Mouse (Mus musculus) MEL (cell line): ENCODE results near the gene Nexn.

ENCODE experiments used
- CHD2 ChIP-seq: IDR thresholded peaks from 2 replicates; pipeline ENCODE4 v1.6.1; 2011; ENCODE audit warnings: low read length, improper control_type of control experiment
- CTCF ChIP-seq, 3 experiments: IDR thresholded peaks in 2 of 3; conservative IDR thresholded peaks in 1 of 3; 2 replicates each; pipeline ENCODE4 v1.5.1; 2011 to 2012; ENCODE audit warnings: low read length in 3 of 3, low read depth in 2 of 3, mild to moderate bottlenecking in 2 of 3, improper control_type of control experiment in 1 of 3, inconsistent platforms in 1 of 3, mixed read lengths in 1 of 3, moderate library complexity in 1 of 3; ENCODE audit not compliant: control insufficient read depth in 1 of 3, insufficient read depth in 1 of 3, poor library complexity in 1 of 3, severe bottlenecking in 1 of 3
- HCFC1 ChIP-seq: IDR thresholded peaks from 2 replicates; pipeline ENCODE4 v1.6.1; 2012; ENCODE audit warnings: low read depth, mild to moderate bottlenecking, inconsistent platforms, low read length, improper control_type of control experiment, moderate library complexity
- MEF2A ChIP-seq: IDR thresholded peaks from 2 replicates; pipeline ENCODE4 v1.6.1; 2014; ENCODE audit warnings: low read depth, mild to moderate bottlenecking, inconsistent platforms, low read length, improper control_type of control experiment; ENCODE audit not compliant: poor library complexity, insufficient replicate concordance, severe bottlenecking; ENCODE audit errors: extremely low read depth
- NELFE ChIP-seq: IDR thresholded peaks from 2 replicates; pipeline ENCODE4 v1.6.1; 2011; ENCODE audit warnings: low read depth, low read length, improper control_type of control experiment
- NRF1 ChIP-seq: IDR thresholded peaks from 2 replicates; pipeline ENCODE4 v1.6.1; 2014; ENCODE audit warnings: low read depth, mild to moderate bottlenecking, inconsistent platforms, low read length, improper control_type of control experiment, moderate library complexity; ENCODE audit not compliant: poor library complexity, insufficient read depth, severe bottlenecking
- POLR2A ChIP-seq, 2 experiments: IDR thresholded peaks; 2 replicates each; pipeline ENCODE4 v1.6.1; 2011 to 2012; ENCODE audit warnings: low read length in 2 of 2, mild to moderate bottlenecking in 2 of 2, control low read depth in 1 of 2, improper control_type of control experiment in 1 of 2, low read depth in 1 of 2, moderate library complexity in 1 of 2; ENCODE audit not compliant: control insufficient read depth in 1 of 2, insufficient read depth in 1 of 2, poor library complexity in 1 of 2
- POLR2AphosphoS5 ChIP-seq: IDR thresholded peaks from 2 replicates; pipeline ENCODE4 v1.6.1; 2012; ENCODE audit warnings: low read depth, borderline replicate concordance, mild to moderate bottlenecking, inconsistent platforms, low read length, moderate library complexity, mixed read lengths
- TAL1 ChIP-seq: IDR thresholded peaks from 2 replicates; pipeline ENCODE4 v1.6.1; 2012; ENCODE audit warnings: mild to moderate bottlenecking, inconsistent platforms, low read length, moderate library complexity, mixed read lengths

DNA sequence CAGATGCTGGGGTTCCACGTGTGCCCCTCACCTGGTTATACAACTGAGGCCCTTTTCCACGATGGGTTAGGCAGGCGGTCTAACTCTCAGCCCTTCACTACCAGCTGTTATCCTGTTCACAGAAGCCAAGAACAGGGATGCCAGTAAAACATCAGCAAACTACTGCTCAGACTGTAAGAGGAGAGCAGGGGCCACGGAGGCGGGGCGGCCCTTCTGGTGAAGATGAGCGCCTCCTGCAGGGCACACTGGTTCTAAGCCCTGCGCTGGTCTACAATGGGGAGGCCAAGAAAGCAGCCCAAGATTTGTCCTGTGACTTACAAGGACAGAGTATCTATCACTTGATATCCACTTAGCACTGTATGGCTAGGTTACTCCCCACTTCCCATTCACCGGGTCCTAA is 21.7 kb upstream of the Nexn start:
- TF ChIP-seq NELFE = no peak
- no peak for TF ChIP-seq MEF2A
- no peak for TF ChIP-seq POLR2A (IDR thresholded peaks at IDR 0.05; ENCODE audit: control insufficient read depth in 1 of 2, insufficient read depth in 1 of 2, low read depth in 1 of 2, low read length in 2 of 2, poor library complexity in 1 of 2)
- no peak for TF ChIP-seq CHD2
- TF ChIP-seq CTCF (IDR thresholded peaks at IDR 0.05 in 2 of 3, conservative IDR thresholded peaks at IDR 0.05 in 1 of 3; ENCODE audit: control insufficient read depth in 1 of 3, insufficient read depth in 1 of 3, low read depth in 2 of 3, low read length in 3 of 3, poor library complexity in 1 of 3, severe bottlenecking in 1 of 3) = peak in 2 of 3 experiments; percentile 34 to 52; a peak in 4 of 6 replicates
- TF ChIP-seq NRF1 = no peak
- TF ChIP-seq HCFC1 = no peak
- no peak for TF ChIP-seq TAL1
- no peak for TF ChIP-seq POLR2AphosphoS5
